Mouse (Mus musculus): ENCODE data around the gene Morc3. TPM values are rescaled to one million over a fixed set of nuclear protein-coding genes. Genes with fewer than 3 reads are reported as not detected.

The Morc3 gene
- polyA plus RNA-seq, 1 experiment, result 88.3 TPM

- peaks cover 24% of the 10 kb centered on the region for H3K4me1 ChIP-seq (ENCODE audit: control insufficient read depth, insufficient read depth, low read length)
- TF ChIP-seq POLR2A (IDR thresholded peaks at IDR 0.05; ENCODE audit: borderline replicate concordance, low read depth, low read length) (no peak), CTCF (IDR thresholded peaks at IDR 0.05; ENCODE audit: low read depth, low read length) (0 out of 2 replicates have a peak, but pooled peaks have one; percentile 8)
- H3K4me3 ChIP-seq (ENCODE audit: insufficient read depth, low read length), result no peak overlapping the region
- H3K27ac ChIP-seq (ENCODE audit: insufficient read depth, low read depth, low read length), result no peak overlapping the region
Observed at GRCm38 (mm10) chr16:93915338-93915849, 83.5 kb downstream of the Morc3 start.

GRCm38 (mm10) chr16:93917712-93918678 lies 86.1 kb downstream of the Morc3 start:
- Histone ChIP-seq H3K4me3 (ENCODE audit: insufficient read depth, low read length) (no peak overlapping the region), H3K27ac (ENCODE audit: insufficient read depth, low read depth, low read length) (no peak overlapping the region), H3K4me1 (ENCODE audit: control insufficient read depth, insufficient read depth, low read length) (peaks cover 15% of the 10 kb centered on the region)
- peak; percentile 48; the same call in 1 of the 2 replicates for TF ChIP-seq CTCF (IDR thresholded peaks at IDR 0.05; ENCODE audit: low read depth, low read length)
- TF ChIP-seq POLR2A (IDR thresholded peaks at IDR 0.05; ENCODE audit: borderline replicate concordance, low read depth, low read length), result no peak

DNA sequence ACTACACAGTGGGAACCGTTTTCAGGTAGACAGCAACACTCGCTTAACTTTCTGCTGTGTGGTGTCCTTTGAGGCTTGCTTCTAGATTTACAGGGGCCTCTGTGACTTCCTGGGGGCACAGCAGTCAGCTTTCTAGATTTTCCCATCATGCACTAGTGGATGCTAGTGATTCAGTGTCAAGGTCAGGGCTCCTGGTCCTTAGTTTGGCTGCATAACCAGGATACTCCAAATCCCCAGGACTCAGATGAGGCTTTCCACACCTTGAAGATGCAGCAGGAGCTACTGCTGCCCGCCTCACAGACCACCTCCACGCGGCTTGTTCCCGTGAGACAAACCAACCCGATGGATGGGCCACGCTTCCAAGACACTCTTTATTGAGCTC lies 86.7 kb downstream of the Morc3 start:
- no peak for TF ChIP-seq CTCF (IDR thresholded peaks at IDR 0.05; ENCODE audit: low read depth, low read length)
- no peak for TF ChIP-seq POLR2A (IDR thresholded peaks at IDR 0.05; ENCODE audit: borderline replicate concordance, low read depth, low read length)
- Histone ChIP-seq H3K4me1 (ENCODE audit: control insufficient read depth, insufficient read depth, low read length) (peaks cover 10% of the 10 kb centered on the region), H3K27ac (ENCODE audit: insufficient read depth, low read depth, low read length) (no peak overlapping the region), H3K4me3 (ENCODE audit: insufficient read depth, low read length) (no peak overlapping the region)

- Histone ChIP-seq H3K4me3 (ENCODE audit: insufficient read depth, low read length) (no peak overlapping the region), H3K27ac (ENCODE audit: insufficient read depth, low read depth, low read length) (no peak overlapping the region), H3K4me1 (ENCODE audit: control insufficient read depth, insufficient read depth, low read length) (peaks cover 9% of the 10 kb centered on the region)
- TF ChIP-seq POLR2A (IDR thresholded peaks at IDR 0.05; ENCODE audit: borderline replicate concordance, low read depth, low read length), result no peak
- no peak for TF ChIP-seq CTCF (IDR thresholded peaks at IDR 0.05; ENCODE audit: low read depth, low read length)
Observed at GRCm38 (mm10) chr16:93919189-93919588, 87.3 kb downstream of the Morc3 start.

- Histone ChIP-seq H3K4me1 (ENCODE audit: control insufficient read depth, insufficient read depth, low read length) (peaks cover 4% of the 10 kb centered on the region), H3K4me3 (ENCODE audit: insufficient read depth, low read length) (no peak overlapping the region), H3K27ac (ENCODE audit: insufficient read depth, low read depth, low read length) (no peak overlapping the region)
- TF ChIP-seq POLR2A (IDR thresholded peaks at IDR 0.05; ENCODE audit: borderline replicate concordance, low read depth, low read length) (no peak), CTCF (IDR thresholded peaks at IDR 0.05; ENCODE audit: low read depth, low read length) (no peak)
Observed at GRCm38 (mm10) chr16:93920673-93921072, 88.8 kb downstream of the Morc3 start.

GRCm38 (mm10) chr16:93922835-93923389 lies 91.0 kb downstream of the Morc3 start:
- Histone ChIP-seq H3K4me1 (ENCODE audit: control insufficient read depth, insufficient read depth, low read length) (peaks cover 4% of the 10 kb centered on the region), H3K4me3 (ENCODE audit: insufficient read depth, low read length) (no peak overlapping the region), H3K27ac (ENCODE audit: insufficient read depth, low read depth, low read length) (no peak overlapping the region)
- no peak for TF ChIP-seq CTCF (IDR thresholded peaks at IDR 0.05; ENCODE audit: low read depth, low read length)
- no peak for TF ChIP-seq POLR2A (IDR thresholded peaks at IDR 0.05; ENCODE audit: borderline replicate concordance, low read depth, low read length)

DNA sequence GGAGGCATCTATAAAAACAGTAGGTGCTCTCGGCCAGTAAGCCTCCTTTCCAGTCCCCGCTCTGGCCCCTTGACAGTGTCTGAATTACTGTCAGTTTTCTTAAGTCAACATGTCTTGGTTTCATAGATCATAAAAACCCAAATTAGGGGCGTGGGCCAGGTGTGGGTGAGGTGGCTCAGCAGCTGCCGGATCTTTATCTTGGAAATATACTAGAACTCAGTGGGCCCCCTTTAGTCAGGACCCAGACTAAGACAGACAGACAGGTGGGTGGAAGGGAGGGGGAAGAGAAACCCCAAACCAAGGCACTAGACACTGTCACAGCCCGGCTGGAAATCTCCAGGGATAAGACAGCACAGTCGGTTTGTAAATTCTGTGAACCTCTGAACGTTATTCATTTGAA lies 91.9 kb downstream of the Morc3 start:
- Histone ChIP-seq H3K4me3 (ENCODE audit: insufficient read depth, low read length) (no peak overlapping the region), H3K4me1 (ENCODE audit: control insufficient read depth, insufficient read depth, low read length) (no peaks in the 10 kb centered on the region), H3K27ac (ENCODE audit: insufficient read depth, low read depth, low read length) (no peak overlapping the region)
- TF ChIP-seq POLR2A (IDR thresholded peaks at IDR 0.05; ENCODE audit: borderline replicate concordance, low read depth, low read length) (no peak), CTCF (IDR thresholded peaks at IDR 0.05; ENCODE audit: low read depth, low read length) (no peak)

Other genes with a start within 250 kb of the Morc3 start
- 5.4 and 6.1 TPM in 2 replicates for gene Setd4, start 228.1 kb upstream of the Morc3 start, polyA plus RNA-seq (2012; ENCODE audit: insufficient read depth, insufficient read length, missing spikeins)
- 37.5 and 40.0 TPM in 2 replicates for gene Cbr1, start 226.3 kb upstream of the Morc3 start, polyA plus RNA-seq (2012; ENCODE audit: insufficient read depth, insufficient read length, missing spikeins)
- gene Gm5678, start 204.0 kb upstream of the Morc3 start, polyA plus RNA-seq (2012; ENCODE audit: insufficient read depth, insufficient read length, missing spikeins), result not detected in 2 replicates
- 33.8 and 36.3 TPM in 2 replicates for gene Cbr3, start 148.9 kb upstream of the Morc3 start, polyA plus RNA-seq (2012; ENCODE audit: insufficient read depth, insufficient read length, missing spikeins)
- gene Dop1b, start 120.2 kb upstream of the Morc3 start, polyA plus RNA-seq (2012; ENCODE audit: insufficient read depth, insufficient read length, missing spikeins), result 47.2 and 58.5 TPM in 2 replicates
- gene Chaf1b, start 51.8 kb downstream of the Morc3 start, polyA plus RNA-seq (2012; ENCODE audit: insufficient read depth, insufficient read length, missing spikeins), result 9.0 and 10.3 TPM in 2 replicates
- gene Cldn14, start 176.7 kb downstream of the Morc3 start, polyA plus RNA-seq (2012; ENCODE audit: insufficient read depth, insufficient read length, missing spikeins), result not detected in 2 replicates

All from bone marrow macrophage, adult 2 months (primary cell).